Mouse (Mus musculus) urinary bladder, postnatal 14 days (tissue): ENCODE results near the gene Efnb2.

ENCODE experiments used
- DNase-seq: peaks from one replicate; pipeline ENCODE4 v3.0.0; 2021; ENCODE audit warnings: low spot score

The Efnb2 gene

GRCm38 (mm10) chr8:8568215-8568773, 92.7 kb downstream of the Efnb2 start:
- DNase-seq, result no peak
